Mouse (Mus musculus): ENCODE data around the gene Slc44a4. TPM values are rescaled to one million over a fixed set of nuclear protein-coding genes. Genes with fewer than 3 reads are reported as not detected.
"Not testable (repeated sequence)": the region's sequence is repeated elsewhere in the genome, so short reads cannot be mapped to it uniquely, and the experiment has no call there.

Slc44a4 gene
- total and polyA plus RNA-seq, 3 experiments = 1.1 TPM; not detected in 2

DNA sequence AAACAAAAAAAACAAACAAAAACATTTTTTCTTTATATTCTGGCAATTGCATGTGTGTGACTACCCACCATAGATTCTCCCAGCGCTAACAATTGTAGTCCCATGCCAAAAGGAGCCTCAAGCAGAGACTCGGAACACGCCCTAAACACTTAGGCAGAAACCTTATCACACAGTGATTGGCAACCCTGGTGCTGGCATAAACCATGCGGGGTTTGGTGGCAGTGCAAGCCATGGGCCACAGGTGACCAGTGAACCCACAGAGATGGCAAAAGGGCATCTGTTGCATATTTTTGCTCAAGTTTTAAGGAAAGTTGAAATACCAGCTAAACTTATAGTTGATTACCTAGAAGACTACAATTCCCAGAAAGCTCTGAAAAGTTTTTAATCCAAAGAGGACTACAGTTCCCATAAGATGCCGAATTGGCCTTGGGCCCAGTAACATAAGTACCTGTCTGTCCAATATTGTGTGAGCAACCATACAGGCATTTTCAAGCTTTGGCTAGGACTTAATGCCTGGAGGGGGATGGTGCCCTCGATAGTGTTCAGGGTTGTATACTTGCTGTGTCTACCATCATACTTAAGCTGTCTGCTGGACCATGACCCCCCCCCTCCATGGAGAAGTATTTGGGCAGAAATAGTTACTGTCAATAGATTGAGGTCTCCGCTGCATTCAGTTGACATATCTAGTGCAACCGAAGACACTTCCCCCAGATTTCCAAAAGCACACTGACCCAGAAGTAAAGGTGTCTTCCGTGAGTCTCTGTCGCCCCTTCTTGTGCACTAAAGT is 16.7 kb upstream of the Slc44a4 start:
- no peaks in the 10 kb centered on the region for H3K27me3 ChIP-seq (ENCODE audit: control insufficient read depth, insufficient read depth, low read length)
- intact Hi-C loops (cut with DNase I) = no loop called here
- peak in 1 of 2 experiments; percentile 20 for DNase-seq
- no peaks in the 10 kb centered on the region for H3K36me3 ChIP-seq (ENCODE audit: control insufficient read depth, insufficient read depth, low read length)
- TF ChIP-seq EP300 (IDR thresholded peaks at IDR 0.05; ENCODE audit: insufficient read depth, low read depth, low read length) (no peak), POLR2A (IDR thresholded peaks at IDR 0.05; ENCODE audit: insufficient read depth, low read depth, low read length) (no peak), CTCF (IDR thresholded peaks at IDR 0.05) (no peak)
- H3K4me1 ChIP-seq (ENCODE audit: control insufficient read depth, insufficient read depth, low read length) = peaks cover 5% of the 10 kb centered on the region
- no peaks in the 10 kb centered on the region for H3K79me2 ChIP-seq (replicated peaks; ENCODE audit: control insufficient read depth, insufficient read depth, low read length)
- H3K4me3 ChIP-seq = peak overlapping the region; percentile 80
- peak overlapping the region; percentile 82 for H3K9ac ChIP-seq (ENCODE audit: low read depth, low read length)
- H3K27ac ChIP-seq = peak overlapping the region; percentile 99
- 8% methylated on average over 10 of the region's 10 CpGs for WGBS

DNA sequence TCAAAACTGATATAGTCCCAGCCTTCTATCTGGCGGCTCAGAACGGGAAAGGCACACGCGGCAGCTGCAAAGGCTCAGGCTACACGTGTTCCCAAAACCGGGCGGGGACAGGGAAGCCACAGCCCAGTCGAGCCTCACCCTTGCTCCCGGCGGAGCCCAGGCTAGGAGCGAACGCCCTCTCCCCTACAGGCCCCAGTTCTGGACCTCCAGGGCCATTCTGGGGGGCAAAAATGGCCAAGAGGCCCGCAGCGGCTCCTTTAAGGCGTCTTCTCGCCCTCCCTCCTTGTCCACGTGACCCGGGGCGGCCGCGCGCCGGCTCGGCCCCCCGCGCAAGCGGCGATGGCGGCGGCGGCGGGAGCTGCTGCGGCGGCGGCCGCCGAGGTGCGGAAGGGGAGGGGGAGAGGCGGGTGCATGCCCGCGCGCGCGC is 16.1 kb upstream of the Slc44a4 start, which contains the start of the genes C2 and Ehmt2:
Gene C2, minus strand, starts transcription at position 106 of the 427 bp plus-strand sequence.
Gene Ehmt2, plus strand, starts transcription at position 310 of the 427 bp plus-strand sequence.
- no peaks in the 10 kb centered on the region for H3K36me3 ChIP-seq (ENCODE audit: control insufficient read depth, insufficient read depth, low read length)
- 0 out of 2 replicates have a peak, but pooled peaks have one; percentile 45 for TF ChIP-seq EP300 (IDR thresholded peaks at IDR 0.05; ENCODE audit: insufficient read depth, low read depth, low read length)
- peak; percentile 58 for TF ChIP-seq POLR2A (IDR thresholded peaks at IDR 0.05; ENCODE audit: insufficient read depth, low read depth, low read length)
- no peak for TF ChIP-seq CTCF (IDR thresholded peaks at IDR 0.05)
- peak within 1 kb of the TSS; percentile 99 for H3K27ac ChIP-seq
- H3K27me3 ChIP-seq (ENCODE audit: control insufficient read depth, insufficient read depth, low read length) = no peaks in the 10 kb centered on the region
- H3K79me2 ChIP-seq (replicated peaks; ENCODE audit: control insufficient read depth, insufficient read depth, low read length) = no peaks in the 10 kb centered on the region
- intact Hi-C loops (cut with DNase I) = no loop called here
- peak; percentile 90 for DNase-seq
- peak within 1 kb of the TSS; percentile 80 for H3K4me3 ChIP-seq
- peaks cover 5% of the 10 kb centered on the region for H3K4me1 ChIP-seq (ENCODE audit: control insufficient read depth, insufficient read depth, low read length)
- H3K9ac ChIP-seq (ENCODE audit: low read depth, low read length) = peak within 1 kb of the TSS; percentile 82
- 2% methylated on average over 19 of the region's 44 CpGs for WGBS

DNA sequence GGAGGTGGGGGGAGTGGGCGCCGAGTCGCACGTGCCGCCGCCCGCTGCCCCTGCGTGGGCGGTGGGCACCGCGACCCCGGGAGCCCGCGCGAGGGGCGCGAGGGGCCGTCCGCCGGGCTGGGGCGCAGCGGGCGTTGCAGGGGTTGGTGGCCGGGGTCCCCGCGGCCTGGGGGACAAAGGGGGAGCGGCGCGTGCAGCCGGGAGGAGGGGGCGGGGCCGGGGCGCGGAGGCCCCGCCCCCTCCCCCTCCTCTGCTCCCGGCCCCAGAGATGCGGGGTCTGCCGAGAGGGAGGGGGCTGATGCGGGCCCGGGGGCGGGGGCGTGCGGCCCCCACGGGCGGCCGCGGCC is 15.6 kb upstream of the Slc44a4 start:
- WGBS = under 1% methylated on average over 27 of the region's 47 CpGs

DNA sequence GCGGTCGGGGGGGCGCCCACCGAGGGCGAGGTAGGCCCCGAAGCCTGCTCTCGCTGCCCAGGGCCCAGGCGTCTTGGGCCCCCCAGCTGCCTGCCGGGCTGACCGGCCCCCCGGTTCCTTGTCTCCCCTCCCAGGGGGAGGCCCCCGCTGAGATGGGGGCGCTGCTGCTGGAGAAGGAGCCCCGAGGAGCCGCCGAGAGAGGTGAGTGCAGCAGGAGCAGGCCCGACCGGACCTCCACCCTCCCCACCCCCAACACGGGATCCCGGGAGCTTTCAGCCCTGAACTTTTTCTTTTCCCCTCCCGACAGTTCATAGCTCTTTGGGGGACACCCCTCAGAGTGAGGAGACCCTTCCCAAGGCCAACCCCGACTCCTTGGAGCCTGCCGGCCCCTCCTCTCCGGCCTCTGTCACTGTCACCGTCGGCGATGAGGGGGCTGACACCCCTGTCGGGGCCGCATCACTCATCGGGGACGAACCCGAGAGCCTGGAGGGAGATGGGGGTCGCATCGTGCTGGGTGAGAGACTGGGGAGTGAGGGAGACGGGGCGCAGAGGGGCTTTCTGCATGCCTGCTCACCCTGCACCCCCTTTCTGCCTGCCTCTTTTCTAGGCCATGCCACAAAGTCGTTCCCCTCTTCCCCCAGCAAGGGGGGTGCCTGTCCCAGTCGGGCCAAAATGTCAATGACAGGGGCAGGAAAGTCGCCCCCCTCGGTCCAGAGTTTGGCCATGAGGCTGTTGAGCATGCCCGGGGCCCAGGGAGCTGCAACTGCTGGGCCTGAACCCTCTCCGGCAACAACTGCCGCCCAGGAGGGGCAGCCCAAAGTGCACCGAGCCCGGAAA is 15.0 kb upstream of the Slc44a4 start:
- Histone ChIP-seq H3K4me1 (ENCODE audit: control insufficient read depth, insufficient read depth, low read length) (peaks cover 3% of the 10 kb centered on the region), H3K4me3 (peak overlapping the region; percentile 80), H3K9ac (ENCODE audit: low read depth, low read length) (peak overlapping the region; percentile 82), H3K27me3 (ENCODE audit: control insufficient read depth, insufficient read depth, low read length) (no peaks in the 10 kb centered on the region), H3K79me2 (replicated peaks; ENCODE audit: control insufficient read depth, insufficient read depth, low read length) (no peaks in the 10 kb centered on the region), H3K36me3 (ENCODE audit: control insufficient read depth, insufficient read depth, low read length) (no peaks in the 10 kb centered on the region), H3K27ac (peak overlapping the region; percentile 99)
- intact Hi-C loops (cut with DNase I) = no loop called here
- TF ChIP-seq EP300 (IDR thresholded peaks at IDR 0.05; ENCODE audit: insufficient read depth, low read depth, low read length) (no peak), POLR2A (IDR thresholded peaks at IDR 0.05; ENCODE audit: insufficient read depth, low read depth, low read length) (peak; percentile 42; the same call in 1 of the 2 replicates)
- 2% methylated on average over 40 of the region's 45 CpGs for WGBS
- peak; percentile 64 to 75 for DNase-seq

More for the DNA sequence above, 15.6 kb upstream of the Slc44a4 start:
- Histone ChIP-seq H3K27ac (peak overlapping the region; percentile 99), H3K27me3 (ENCODE audit: control insufficient read depth, insufficient read depth, low read length) (no peaks in the 10 kb centered on the region), H3K9ac (ENCODE audit: low read depth, low read length) (peak overlapping the region; percentile 82), H3K4me3 (peak overlapping the region; percentile 80), H3K79me2 (replicated peaks; ENCODE audit: control insufficient read depth, insufficient read depth, low read length) (no peaks in the 10 kb centered on the region), H3K4me1 (ENCODE audit: control insufficient read depth, insufficient read depth, low read length) (peaks cover 4% of the 10 kb centered on the region), H3K36me3 (ENCODE audit: control insufficient read depth, insufficient read depth, low read length) (no peaks in the 10 kb centered on the region)
- DNase-seq = no peak
- intact Hi-C loops (cut with DNase I) = no loop called here
- no peak for TF ChIP-seq EP300 (IDR thresholded peaks at IDR 0.05; ENCODE audit: insufficient read depth, low read depth, low read length)
- no peak for TF ChIP-seq CTCF (IDR thresholded peaks at IDR 0.05)
- TF ChIP-seq POLR2A (IDR thresholded peaks at IDR 0.05; ENCODE audit: insufficient read depth, low read depth, low read length) = no peak

DNA sequence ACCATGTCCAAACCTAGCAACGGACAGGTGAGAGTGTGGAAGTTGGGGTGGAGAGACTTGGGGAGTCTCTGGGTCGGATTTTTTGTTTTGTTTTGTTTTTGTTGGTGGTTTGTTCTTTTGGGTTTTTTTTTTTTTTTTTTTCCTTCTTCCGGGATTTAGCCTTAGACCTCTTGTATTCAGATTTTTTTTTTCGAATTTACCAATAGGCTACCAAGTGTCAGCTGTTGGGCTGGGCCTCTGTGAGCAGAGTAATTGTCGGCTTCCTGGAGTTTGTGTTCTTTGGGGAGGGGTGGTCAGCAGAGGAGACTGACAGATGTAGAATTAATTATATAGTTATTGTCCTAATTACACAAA is 14.4 kb upstream of the Slc44a4 start:
- Histone ChIP-seq H3K9ac (ENCODE audit: low read depth, low read length) (peak overlapping the region; percentile 82), H3K27me3 (ENCODE audit: control insufficient read depth, insufficient read depth, low read length) (no peaks in the 10 kb centered on the region), H3K79me2 (replicated peaks; ENCODE audit: control insufficient read depth, insufficient read depth, low read length) (no peaks in the 10 kb centered on the region), H3K27ac (peak overlapping the region; percentile 99), H3K4me3 (peak overlapping the region; percentile 80), H3K36me3 (ENCODE audit: control insufficient read depth, insufficient read depth, low read length) (no peaks in the 10 kb centered on the region), H3K4me1 (ENCODE audit: control insufficient read depth, insufficient read depth, low read length) (peaks cover 3% of the 10 kb centered on the region)
- peak in 1 of 2 experiments; percentile 48 for DNase-seq
- intact Hi-C loops (cut with DNase I) = no loop called here
- TF ChIP-seq POLR2A (IDR thresholded peaks at IDR 0.05; ENCODE audit: insufficient read depth, low read depth, low read length) (no peak), CTCF (IDR thresholded peaks at IDR 0.05) (no peak), EP300 (IDR thresholded peaks at IDR 0.05; ENCODE audit: insufficient read depth, low read depth, low read length) (no peak)
- WGBS = 4% methylated on average over 5 of the region's 5 CpGs

DNA sequence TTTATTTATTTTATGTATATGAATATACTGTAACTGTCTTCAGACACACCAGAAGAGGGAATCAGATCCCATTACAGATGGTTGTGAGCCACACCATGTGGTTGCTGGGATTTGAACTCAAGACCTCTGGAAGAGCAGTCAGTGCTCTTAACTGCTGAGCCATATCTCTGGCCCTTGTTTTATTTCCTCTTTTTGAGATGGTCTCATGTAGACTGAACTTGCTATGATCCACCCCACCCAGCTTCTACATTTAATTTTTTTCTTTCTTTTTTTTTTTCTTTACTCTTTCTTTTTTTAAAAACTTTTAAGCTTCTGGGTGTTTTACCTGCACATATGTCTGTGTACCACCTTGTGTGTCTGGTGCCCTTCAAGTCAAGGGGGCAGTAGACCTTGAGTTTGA is 13.4 kb upstream of the Slc44a4 start:
- intact Hi-C loops (cut with DNase I); H3K36me3 ChIP-seq (ENCODE audit: control insufficient read depth, insufficient read depth, low read length); H3K79me2 ChIP-seq (replicated peaks; ENCODE audit: control insufficient read depth, insufficient read depth, low read length); H3K27ac ChIP-seq; H3K4me1 ChIP-seq (ENCODE audit: control insufficient read depth, insufficient read depth, low read length); DNase-seq; H3K4me3 ChIP-seq; H3K27me3 ChIP-seq (ENCODE audit: control insufficient read depth, insufficient read depth, low read length); H3K9ac ChIP-seq (ENCODE audit: low read depth, low read length): not testable (repeated sequence)

DNA sequence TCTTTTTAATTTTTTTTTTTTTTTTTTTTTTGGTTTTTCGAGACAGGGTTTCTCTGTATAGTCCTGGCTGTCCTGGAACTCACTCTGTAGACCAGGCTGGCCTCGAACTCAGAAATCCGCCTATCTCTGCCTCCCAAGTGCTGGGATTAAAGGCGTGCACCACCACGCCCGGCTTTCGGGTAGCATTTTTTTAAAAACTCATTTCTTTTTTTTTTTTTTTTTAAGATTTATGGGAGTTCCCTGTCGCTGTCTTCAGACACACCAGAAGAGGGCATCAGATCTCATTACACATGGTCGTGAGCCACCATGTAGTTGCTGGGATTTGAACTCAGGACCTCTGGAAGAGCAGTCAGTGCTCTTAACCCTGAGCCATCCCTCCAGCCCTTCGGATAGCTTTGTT is 12.3 kb upstream of the Slc44a4 start:
- 91% methylated on average over 9 of the region's 10 CpGs for WGBS
- H3K36me3 ChIP-seq (ENCODE audit: control insufficient read depth, insufficient read depth, low read length); H3K4me3 ChIP-seq; H3K27ac ChIP-seq; DNase-seq; intact Hi-C loops (cut with DNase I); H3K79me2 ChIP-seq (replicated peaks; ENCODE audit: control insufficient read depth, insufficient read depth, low read length); H3K9ac ChIP-seq (ENCODE audit: low read depth, low read length); H3K27me3 ChIP-seq (ENCODE audit: control insufficient read depth, insufficient read depth, low read length); H3K4me1 ChIP-seq (ENCODE audit: control insufficient read depth, insufficient read depth, low read length): not testable (repeated sequence)

Data from heart, adult 2 months (tissue).